Mouse (Mus musculus): ENCODE results near the gene Acox2.

- TF ChIP-seq CTCF (IDR thresholded peaks at IDR 0.05; ENCODE audit: low read depth, low read length) (no peak), POLR2A (IDR thresholded peaks at IDR 0.05; ENCODE audit: borderline replicate concordance, low read depth, low read length) (no peak)
Measured at GRCm38 (mm10) chr14:8218238-8218637, 40.9 kb downstream of the Acox2 start.
